Mouse (Mus musculus) forebrain, embryonic 14.5 days (tissue): ENCODE measurements around the gene Actr1b. TPM values are rescaled to one million over a fixed set of nuclear protein-coding genes. Genes with fewer than 3 reads are reported as not detected.

Experiments used
- ATAC-seq: fragments of 200-750 bp; cut with Nextera tagmentation; 2 replicates; pipeline ENCODE4 v1.8.0; 2017; ENCODE audit warnings: mild to moderate bottlenecking, moderate library complexity
- DNase-seq: peaks from one replicate; pipeline ENCODE4 v3.0.0-alpha.2; 2015; ENCODE audit warnings: low spot score
- H3K27ac ChIP-seq: fragments of 300-500 bp; sonication (generic); 2 replicates; pipeline ENCODE4 v1.5.1; 2014; ENCODE audit warnings: low read depth, mild to moderate bottlenecking, control low read depth, low read length, moderate library complexity
- H3K27me3 ChIP-seq: fragments of 300-500 bp; sonication (generic); replicated peaks from 2 replicates; pipeline ENCODE4 v1.6.1; 2014; ENCODE audit warnings: low read length, control low read depth, mixed read lengths; ENCODE audit not compliant: control insufficient read depth, insufficient read depth
- H3K36me3 ChIP-seq: fragments of 300-500 bp; sonication (generic); 2 replicates; pipeline ENCODE4 v1.6.1; 2014; ENCODE audit warnings: low read length, control low read depth; ENCODE audit not compliant: control insufficient read depth, insufficient read depth
- H3K4me1 ChIP-seq: fragments of 300-500 bp; sonication (generic); 2 replicates; pipeline ENCODE4 v1.6.1; 2014; ENCODE audit warnings: antibody characterized with exemption, low read length, control low read depth; ENCODE audit not compliant: control insufficient read depth, insufficient read depth
- H3K4me2 ChIP-seq: fragments of 300-500 bp; sonication (generic); 2 replicates; pipeline ENCODE4 v1.6.1; 2014; ENCODE audit warnings: mild to moderate bottlenecking, control low read depth, low read length
- H3K4me3 ChIP-seq: fragments of 300-500 bp; sonication (generic); 2 replicates; pipeline ENCODE4 v1.5.1; 2014; ENCODE audit warnings: low read depth, low read length, control low read depth
- H3K9ac ChIP-seq: fragments of 300-500 bp; sonication (generic); 2 replicates; pipeline ENCODE4 v1.6.1; 2014; ENCODE audit warnings: mild to moderate bottlenecking, low read length, control low read depth, moderate library complexity
- H3K9me3 ChIP-seq: fragments of 300-500 bp; sonication (generic); replicated peaks from 2 replicates; pipeline ENCODE4 v1.6.1; 2016; ENCODE audit warnings: low read length, control low read depth, mixed read lengths; ENCODE audit not compliant: control insufficient read depth
- WGBS: fragments of 180-500 bp; shearing (Covaris S2); extraction: QIAGEN DNeasy Blood & Tissue Kit; methylation state at CpG from one replicate; pipeline ENCODE4 v1.1.7; 2014; 5-methylcytosine and 5-hydroxymethylcytosine counted together
- polyA plus RNA-seq: library from polyadenylated mRNA; unstranded; fragments of >200 nt; fragmentation: Nextera tagmentation; extraction: Ambion mirVana; gene quantifications from 2 replicates; pipeline ENCODE4 v1.2.1, GENCODE M21; 2014

Actr1b gene
- polyA plus RNA-seq, 1 experiment from 2014 or later: 73.7 TPM

GRCm38 (mm10) chr1:36691271-36692155 lies 22.7 kb downstream of the Actr1b start, which contains the start of gene Cox5b:
Gene Cox5b (plus strand): TSS chr1:36691449.
- Histone ChIP-seq H3K9ac (peak within 1 kb of the TSS; percentile 77), H3K27me3 (no peaks in the 10 kb centered on the region), H3K4me1 (peaks cover 8% of the 10 kb centered on the region), H3K36me3 (peaks cover 24% of the 10 kb centered on the region), H3K4me2 (peak within 1 kb of the TSS; percentile 89), H3K27ac (0 out of 2 replicates have a peak within 1 kb of the TSS, but pooled peaks have one; percentile 48), H3K4me3 (peak within 1 kb of the TSS; percentile 88), H3K9me3 (no peaks in the 10 kb centered on the region)
- WGBS: 1% methylated on average over 68 of the region's 68 CpGs
- ATAC-seq: peak; percentile 97
- DNase-seq: peak; percentile 99

GRCm38 (mm10) chr1:36690671-36691235 lies 23.5 kb downstream of the Actr1b start:
- peaks cover 24% of the 10 kb centered on the region for H3K36me3 ChIP-seq
- peak overlapping the region; percentile 52 for H3K4me2 ChIP-seq
- no peaks in the 10 kb centered on the region for H3K9me3 ChIP-seq
- WGBS: 65% methylated on average over 11 of the region's 11 CpGs
- ATAC-seq: peak; percentile 29
- peaks cover 8% of the 10 kb centered on the region for H3K4me1 ChIP-seq
- 0 out of 2 replicates have a peak overlapping the region, but pooled peaks have one; percentile 48 for H3K27ac ChIP-seq
- peak overlapping the region; percentile 88 for H3K4me3 ChIP-seq
- no peak for DNase-seq
- no peaks in the 10 kb centered on the region for H3K27me3 ChIP-seq
- H3K9ac ChIP-seq: peak overlapping the region; percentile 55

- Histone ChIP-seq H3K27ac (no peak overlapping the region; the same call in 1 of the 2 replicates), H3K4me1 (no peaks in the 10 kb centered on the region), H3K4me3 (no peak overlapping the region), H3K36me3 (no peaks in the 10 kb centered on the region), H3K9ac (no peak overlapping the region), H3K4me2 (no peak overlapping the region), H3K9me3 (no peaks in the 10 kb centered on the region), H3K27me3 (no peaks in the 10 kb centered on the region)
- WGBS: 10% methylated on average over 13 of the region's 13 CpGs
- ATAC-seq (peak; percentile 79), DNase-seq (peak; percentile 93)
Observed at GRCm38 (mm10) chr1:36683810-36684467, 30.3 kb downstream of the Actr1b start.

- Histone ChIP-seq H3K27me3 (no peaks in the 10 kb centered on the region), H3K4me2 (no peak within 1 kb of the TSS), H3K27ac (no peak within 1 kb of the TSS; the same call in 1 of the 2 replicates), H3K36me3 (no peaks in the 10 kb centered on the region), H3K9ac (no peak within 1 kb of the TSS), H3K4me1 (no peaks in the 10 kb centered on the region), H3K9me3 (no peaks in the 10 kb centered on the region), H3K4me3 (no peak within 1 kb of the TSS)
- ATAC-seq (no peak), DNase-seq (no peak)
- WGBS: 96% methylated on average over 39 of the region's 39 CpGs
Observed at GRCm38 (mm10) chr1:36682620-36683355, 31.4 kb downstream of the Actr1b start, which contains the start of gene Fam178b. Gene Fam178b (minus strand): TSS chr1:36683183.

- Histone ChIP-seq H3K27ac (no peak overlapping the region), H3K9ac (no peak overlapping the region), H3K36me3 (no peaks in the 10 kb centered on the region), H3K27me3 (no peaks in the 10 kb centered on the region), H3K4me3 (no peak overlapping the region), H3K9me3 (no peaks in the 10 kb centered on the region), H3K4me1 (no peaks in the 10 kb centered on the region), H3K4me2 (no peak overlapping the region)
- 34% methylated on average over 7 of the region's 7 CpGs for WGBS
- DNase-seq (no peak), ATAC-seq (no peak)
Observed at GRCm38 (mm10) chr1:36680893-36681292, 33.3 kb downstream of the Actr1b start.

GRCm38 (mm10) chr1:36674936-36675335 lies 39.3 kb downstream of the Actr1b start:
- H3K9ac ChIP-seq: no peak overlapping the region
- H3K9me3 ChIP-seq: no peaks in the 10 kb centered on the region
- no peaks in the 10 kb centered on the region for H3K27me3 ChIP-seq
- H3K4me2 ChIP-seq: no peak overlapping the region
- no peaks in the 10 kb centered on the region for H3K36me3 ChIP-seq
- ATAC-seq (no peak), DNase-seq (no peak)
- H3K27ac ChIP-seq: no peak overlapping the region
- 74% methylated on average over 3 of the region's 3 CpGs for WGBS
- H3K4me1 ChIP-seq: no peaks in the 10 kb centered on the region
- no peak overlapping the region for H3K4me3 ChIP-seq

GRCm38 (mm10) chr1:36672648-36673350 lies 41.4 kb downstream of the Actr1b start:
- 56% methylated on average over 16 of the region's 16 CpGs for WGBS
- no peaks in the 10 kb centered on the region for H3K36me3 ChIP-seq
- H3K27ac ChIP-seq: no peak overlapping the region
- H3K9me3 ChIP-seq: no peaks in the 10 kb centered on the region
- H3K9ac ChIP-seq: no peak overlapping the region
- no peak overlapping the region for H3K4me3 ChIP-seq
- no peaks in the 10 kb centered on the region for H3K27me3 ChIP-seq
- no peak overlapping the region for H3K4me2 ChIP-seq
- ATAC-seq (no peak), DNase-seq (no peak)
- H3K4me1 ChIP-seq: no peaks in the 10 kb centered on the region

GRCm38 (mm10) chr1:36671260-36671659 lies 43.0 kb downstream of the Actr1b start:
- no peaks in the 10 kb centered on the region for H3K27me3 ChIP-seq
- H3K4me1 ChIP-seq: no peaks in the 10 kb centered on the region
- H3K9me3 ChIP-seq: no peaks in the 10 kb centered on the region
- ATAC-seq (no peak), DNase-seq (no peak)
- no peak overlapping the region for H3K4me2 ChIP-seq
- H3K9ac ChIP-seq: no peak overlapping the region
- no peak overlapping the region for H3K27ac ChIP-seq
- 91% methylated on average over 10 of the region's 10 CpGs for WGBS
- H3K36me3 ChIP-seq: no peaks in the 10 kb centered on the region
- H3K4me3 ChIP-seq: no peak overlapping the region
